In genomic region chr13:40730651-40731178, GRCm38 (mm10) we compare ENCODE assay signal across 8 mouse cellular contexts. TPM values are rescaled to one million over a fixed set of nuclear protein-coding genes. Genes with fewer than 3 reads are reported as not detected.
DNase-seq lines count a peak whose midpoint lies in the region; ATAC-seq and TF ChIP-seq lines count a peak whose summit lies in the region.

No protein-coding gene starts in this region.

- H3K9ac ChIP-seq in heart, embryonic 12.5 days = peak overlapping the region; percentile 67
- H3K9ac ChIP-seq in midbrain, embryonic 15.5 days = peak overlapping the region; percentile 17; the same call in 1 of the 2 replicates

- TF ChIP-seq CTCF in brain, embryonic 14.5 days (IDR thresholded peaks at IDR 0.05; ENCODE audit: borderline replicate concordance, extremely low read depth, insufficient read depth, insufficient read length) = no peak

- under 1% methylated on average over 33 of the region's 41 CpGs for WGBS in heart, embryonic 12.5 days
- under 1% methylated on average over 33 of the region's 41 CpGs for WGBS in midbrain, embryonic 15.5 days

- ATAC-seq in heart, embryonic 12.5 days (ENCODE audit: insufficient number of reproducible peaks, low FRiP score) = no peak
- ATAC-seq in midbrain, embryonic 15.5 days (replicated peaks) = peak; percentile 70

- H3K9me3 ChIP-seq in heart, embryonic 12.5 days (replicated peaks) = no peaks in the 10 kb centered on the region
- H3K9me3 ChIP-seq in midbrain, embryonic 15.5 days = no peaks in the 10 kb centered on the region

- TF ChIP-seq POLR2A in brain, embryonic 14.5 days (IDR thresholded peaks at IDR 0.05; ENCODE audit: borderline replicate concordance, extremely low read depth, insufficient read depth, insufficient read length, poor library complexity, severe bottlenecking) = 0 out of 2 replicates have a peak, but pooled peaks have one; percentile 2

- peaks cover 74% of the 10 kb centered on the region for H3K27me3 ChIP-seq in heart, embryonic 12.5 days (replicated peaks)
- H3K27me3 ChIP-seq in midbrain, embryonic 15.5 days (replicated peaks) = peaks cover 56% of the 10 kb centered on the region

- H3K4me2 ChIP-seq in heart, embryonic 12.5 days = peak overlapping the region; percentile 90
- peak overlapping the region; percentile 54 for H3K4me2 ChIP-seq in midbrain, embryonic 15.5 days

- no peaks in the 10 kb centered on the region for H3K36me3 ChIP-seq in heart, embryonic 12.5 days
- H3K36me3 ChIP-seq in midbrain, embryonic 15.5 days (replicated peaks) = no peaks in the 10 kb centered on the region

- no peak overlapping the region for H3K27ac ChIP-seq in heart, embryonic 12.5 days (ENCODE audit: poor library complexity, severe bottlenecking)
- H3K27ac ChIP-seq in midbrain, embryonic 15.5 days = peak overlapping the region; percentile 77

- H3K4me1 ChIP-seq in heart, embryonic 12.5 days (replicated peaks) = peaks cover 38% of the 10 kb centered on the region
- peaks cover 30% of the 10 kb centered on the region for H3K4me1 ChIP-seq in midbrain, embryonic 15.5 days

- DNase-seq in ovary, postnatal 36 days (ENCODE audit: low spot score) = peak; percentile 40
- no peak for DNase-seq in ovary, postnatal 10 days (ENCODE audit: low spot score)
- DNase-seq in brain, embryonic 14.5 days (ENCODE audit: low read depth) = peak; percentile 87
- peak; percentile 41 to 66 for DNase-seq in kidney, postnatal 25 days
- DNase-seq in frontal cortex, postnatal 10 days (ENCODE audit: low spot score in 2 of 2) = no peak
- no peak for DNase-seq in left cerebral cortex, adult 8-10 months (ENCODE audit: low spot score in 2 of 2)

- peak overlapping the region; percentile 60 for H3K4me3 ChIP-seq in heart, embryonic 12.5 days
- peak overlapping the region; percentile 43 for H3K4me3 ChIP-seq in midbrain, embryonic 15.5 days

RNA-seq across cellular contexts. Expression of gene Tfap2a, which starts 7.5 kb away (rescaled TPM):
- 5.2 and 19.9 TPM in 2 replicates for polyA plus RNA-seq in brain, embryonic 14.5 days (2012; rRNA removed)
- 0.13 and 0.19 TPM in 2 replicates for polyA plus RNA-seq in heart, embryonic 12.5 days (2016; fragmentation: Nextera tagmentation; extraction: Ambion mirVana)
- 4.1 and 5.5 TPM in 2 replicates for polyA plus RNA-seq in midbrain, embryonic 15.5 days (2015; fragmentation: Nextera tagmentation; extraction: Ambion mirVana)
- 1 to 10 TPM in 1 of 4 experiments, under 1 TPM in 3; 0.58 to 1.1 (median 0.60) TPM for total RNA-seq in left cerebral cortex, adult 8-10 months (2022)

Comparison
In these comparisons a context has a peak if more than half of its experiments do, and no peak if none do; other contexts are left out.
1. DNase-seq: peak in ovary, postnatal 36 days (single experiment), brain, embryonic 14.5 days (single experiment) and kidney, postnatal 25 days (2 of 2); none in ovary, postnatal 10 days (single experiment), frontal cortex, postnatal 10 days (0 of 2) and left cerebral cortex, adult 8-10 months (0 of 2).